Mouse (Mus musculus): ENCODE data around the gene Garem2. TPM values are rescaled to one million over a fixed set of nuclear protein-coding genes. Genes with fewer than 3 reads are reported as not detected.

The Garem2 gene
- total and polyA plus RNA-seq, 3 experiments = 0.21 TPM; not detected in 2

- DNase-seq (ENCODE audit: extremely low read depth) = no peak
- no peak overlapping the region for H3K4me2 ChIP-seq (ENCODE audit: insufficient read depth, low read depth, poor library complexity, severe bottlenecking)
These were observed 41.6 kb downstream of the Garem2 start for GRCm38 (mm10) chr5:30146526-30146925.

DNA sequence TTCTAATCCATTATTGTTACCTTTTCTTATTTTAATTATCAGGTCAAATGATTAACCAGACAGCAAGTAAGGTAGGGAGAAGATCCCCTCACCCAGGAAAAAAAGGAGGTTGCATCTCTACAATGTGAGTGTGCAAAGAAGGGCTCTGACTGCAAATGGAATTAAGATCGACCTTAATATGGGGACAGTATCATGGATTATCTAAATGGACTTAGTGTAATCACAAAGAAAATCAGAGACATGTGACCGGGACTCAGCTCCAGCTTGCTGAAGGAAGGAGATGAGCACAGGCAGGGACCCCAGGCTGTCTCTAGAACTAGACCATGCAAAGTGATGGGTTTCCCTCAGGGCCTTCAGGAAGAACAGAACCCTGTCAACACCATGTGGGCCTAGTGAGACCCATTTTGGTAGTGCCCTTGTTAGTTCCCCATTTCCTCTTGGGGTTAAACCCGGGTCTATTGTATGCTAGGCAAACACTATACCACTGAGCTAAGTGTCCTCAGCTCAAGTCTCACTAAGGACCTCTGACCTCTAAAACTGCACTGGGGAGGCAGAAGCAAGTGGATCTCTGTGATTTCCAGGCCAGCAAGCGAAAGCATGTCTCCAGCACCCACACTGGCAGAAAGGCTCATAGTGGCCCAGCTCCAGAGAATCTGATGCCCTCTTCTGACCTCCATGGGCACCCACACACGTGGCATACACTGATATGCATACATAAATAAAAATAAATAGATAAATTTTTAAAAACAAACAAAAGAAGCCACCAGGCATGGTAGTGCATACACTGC lies 43.4 kb downstream of the Garem2 start:
- Histone ChIP-seq H3K9me3 (replicated peaks; ENCODE audit: low read length) (no peaks in the 10 kb centered on the region), H3K27me3 (replicated peaks) (no peaks in the 10 kb centered on the region), H3K79me2 (replicated peaks; ENCODE audit: control insufficient read depth, extremely low read depth, insufficient read depth, poor library complexity, severe bottlenecking) (peaks cover 7% of the 10 kb centered on the region; the same call in 1 of the 2 replicates), H3K4me1 (ENCODE audit: control insufficient read depth in 1 of 2, insufficient read depth in 2 of 2) (peaks cover 2 to 32% of the 10 kb centered on the region in 2 experiments; a peak in 3 of 4 replicates), H3K4me2 (ENCODE audit: insufficient read depth, low read depth, poor library complexity, severe bottlenecking) (no peak overlapping the region), H3K9ac (ENCODE audit: insufficient read depth, low read depth) (no peak overlapping the region), H3K4me3 (replicated peaks in 1 of 3; ENCODE audit: low read depth in 2 of 3, low read length in 2 of 3, poor library complexity in 1 of 3) (no peak overlapping the region), H3K27ac (ENCODE audit: insufficient read depth, low read depth) (no peak overlapping the region), H3K36me3 (replicated peaks in 1 of 2; ENCODE audit: control insufficient read depth in 1 of 2, insufficient read depth in 1 of 2, low read length in 1 of 2) (peaks cover 23 to 50% of the 10 kb centered on the region in 2 experiments)
- dilution Hi-C loops (cut with MboI; ENCODE audit: extremely low pct_ligation_motif_present, extremely low pct_unique_long_range_greater_than_20kb, low sequenced_read_pairs) (no loop called here), in situ Hi-C loops (cut with MboI; ENCODE audit: low pct_ligation_motif_present, low pct_unique_long_range_greater_than_20kb, low sequenced_read_pairs) (no loop called here)
- peak; percentile 18 for DNase-seq (ENCODE audit: extremely low read depth)
- no peak for TF ChIP-seq HCFC1 (IDR thresholded peaks at IDR 0.05; ENCODE audit: low read depth, low read length)
- no peak for TF ChIP-seq CHD2 (IDR thresholded peaks at IDR 0.05; ENCODE audit: low read length)
- TF ChIP-seq MAZ (IDR thresholded peaks at IDR 0.05; ENCODE audit: low read depth, low read length) = no peak
- TF ChIP-seq EP300 (IDR thresholded peaks at IDR 0.05; ENCODE audit: low read length) = no peak
- TF ChIP-seq JUN (IDR thresholded peaks at IDR 0.05; ENCODE audit: insufficient read depth, low read depth, low read length) = no peak
- no peak for TF ChIP-seq PAX5 (IDR thresholded peaks at IDR 0.05; ENCODE audit: low read length)
- TF ChIP-seq CTCF (conservative IDR thresholded peaks at IDR 0.05 in 1 of 2, IDR thresholded peaks at IDR 0.05 in 1 of 2; ENCODE audit: low read depth in 2 of 2, low read length in 2 of 2) = no peak
- no peak for TF ChIP-seq ZKSCAN1 (IDR thresholded peaks at IDR 0.05; ENCODE audit: borderline replicate concordance, low read depth, low read length)
- TF ChIP-seq RAD21 (IDR thresholded peaks at IDR 0.05; ENCODE audit: low read depth, low read length) = no peak
- TF ChIP-seq USF2 (conservative IDR thresholded peaks at IDR 0.05; ENCODE audit: low read depth, low read length) = no peak
- no peak for TF ChIP-seq NRF1 (IDR thresholded peaks at IDR 0.05; ENCODE audit: low read depth, low read length)

More at GRCm38 (mm10) chr5:30146526-30146925, 41.6 kb downstream of the Garem2 start:
- no peak overlapping the region for H3K4me3 ChIP-seq (replicated peaks in 1 of 3; ENCODE audit: low read depth in 2 of 3, low read length in 2 of 3, poor library complexity in 1 of 3)
- H3K79me2 ChIP-seq (replicated peaks; ENCODE audit: control insufficient read depth, extremely low read depth, insufficient read depth, poor library complexity, severe bottlenecking) = peaks cover 5% of the 10 kb centered on the region; the same call in 1 of the 2 replicates
- no peak overlapping the region for H3K27ac ChIP-seq (ENCODE audit: insufficient read depth, low read depth)
- no peak for TF ChIP-seq MAX (IDR thresholded peaks at IDR 0.05; ENCODE audit: low read length)
- H3K4me1 ChIP-seq (ENCODE audit: control insufficient read depth in 1 of 2, insufficient read depth in 2 of 2) = peaks cover 0 to 26% of the 10 kb centered on the region in 2 experiments; a peak in 3 of 4 replicates
- dilution Hi-C loops (cut with MboI; ENCODE audit: extremely low pct_ligation_motif_present, extremely low pct_unique_long_range_greater_than_20kb, low sequenced_read_pairs) (no loop called here), in situ Hi-C loops (cut with MboI; ENCODE audit: low pct_ligation_motif_present, low pct_unique_long_range_greater_than_20kb, low sequenced_read_pairs) (no loop called here)
- H3K9me3 ChIP-seq (replicated peaks; ENCODE audit: low read length) = no peaks in the 10 kb centered on the region
- H3K9ac ChIP-seq (ENCODE audit: insufficient read depth, low read depth) = no peak overlapping the region
- H3K27me3 ChIP-seq (replicated peaks) = no peaks in the 10 kb centered on the region
- H3K36me3 ChIP-seq (replicated peaks in 1 of 2; ENCODE audit: control insufficient read depth in 1 of 2, insufficient read depth in 1 of 2, low read length in 1 of 2) = peaks cover 31 to 68% of the 10 kb centered on the region in 2 experiments

DNA sequence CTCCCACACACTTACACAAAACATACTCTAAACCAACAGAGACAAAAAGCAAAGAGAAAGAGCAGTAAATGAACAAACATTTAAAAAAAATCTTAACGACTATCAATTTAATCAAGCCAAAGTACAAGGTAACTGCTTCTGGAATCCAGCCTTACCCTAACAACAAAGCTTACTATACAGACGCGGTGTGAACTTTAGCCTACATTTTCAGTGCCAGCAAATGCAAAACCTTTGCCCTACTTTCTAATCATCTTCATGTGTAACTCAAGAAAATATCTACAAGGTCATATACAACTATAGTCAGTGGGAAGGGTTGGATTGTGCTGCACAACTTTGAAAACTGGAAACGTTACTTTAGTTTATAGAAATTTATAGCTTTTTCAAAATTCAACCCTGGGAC lies 47.0 kb downstream of the Garem2 start:
- H3K4me1 ChIP-seq (ENCODE audit: control insufficient read depth in 1 of 2, insufficient read depth in 2 of 2) = peaks cover 2 to 41% of the 10 kb centered on the region in 2 experiments; a peak in 3 of 4 replicates
- in situ Hi-C loops (cut with MboI; ENCODE audit: low pct_ligation_motif_present, low pct_unique_long_range_greater_than_20kb, low sequenced_read_pairs) (no loop called here), dilution Hi-C loops (cut with MboI; ENCODE audit: extremely low pct_ligation_motif_present, extremely low pct_unique_long_range_greater_than_20kb, low sequenced_read_pairs) (no loop called here)
- TF ChIP-seq TBP (conservative IDR thresholded peaks at IDR 0.05; ENCODE audit: low read depth, low read length) = no peak
- no peak for TF ChIP-seq POLR2AphosphoS2 (IDR thresholded peaks at IDR 0.05; ENCODE audit: low read depth, low read length)
- TF ChIP-seq CHD2 (IDR thresholded peaks at IDR 0.05; ENCODE audit: low read length) = no peak
- TF ChIP-seq POLR2A (IDR thresholded peaks at IDR 0.05; ENCODE audit: low read depth, low read length) = no peak
- TF ChIP-seq RAD21 (IDR thresholded peaks at IDR 0.05; ENCODE audit: low read depth, low read length) = no peak
- no peak for TF ChIP-seq UBTF (IDR thresholded peaks at IDR 0.05; ENCODE audit: low read depth, low read length)
- no peak for TF ChIP-seq MYC (IDR thresholded peaks at IDR 0.05; ENCODE audit: low read depth, low read length)
- no peak for TF ChIP-seq USF1 (IDR thresholded peaks at IDR 0.05; ENCODE audit: low read depth, low read length)
- TF ChIP-seq NELFE (IDR thresholded peaks at IDR 0.05; ENCODE audit: low read depth, low read length) = no peak
- no peak for TF ChIP-seq MAFK (IDR thresholded peaks at IDR 0.05; ENCODE audit: insufficient replicate concordance, low read length)
- no peaks in the 10 kb centered on the region for H3K9me3 ChIP-seq (replicated peaks; ENCODE audit: low read length)
- no peak overlapping the region for H3K4me2 ChIP-seq (ENCODE audit: insufficient read depth, low read depth, poor library complexity, severe bottlenecking)
- no peak overlapping the region for H3K27ac ChIP-seq (ENCODE audit: insufficient read depth, low read depth)
- no peak overlapping the region for H3K4me3 ChIP-seq (replicated peaks in 1 of 3; ENCODE audit: low read depth in 2 of 3, low read length in 2 of 3, poor library complexity in 1 of 3)
- peaks cover 21% of the 10 kb centered on the region for H3K79me2 ChIP-seq (replicated peaks; ENCODE audit: control insufficient read depth, extremely low read depth, insufficient read depth, poor library complexity, severe bottlenecking)
- H3K36me3 ChIP-seq (replicated peaks in 1 of 2; ENCODE audit: control insufficient read depth in 1 of 2, insufficient read depth in 1 of 2, low read length in 1 of 2) = peaks cover 0 to 18% of the 10 kb centered on the region in 2 experiments
- no peak overlapping the region for H3K9ac ChIP-seq (ENCODE audit: insufficient read depth, low read depth)
- H3K27me3 ChIP-seq (replicated peaks) = no peaks in the 10 kb centered on the region
- DNase-seq (ENCODE audit: extremely low read depth) = no peak
